Mouse (Mus musculus): ENCODE results near the gene Nsmce3. TPM values are rescaled to one million over a fixed set of nuclear protein-coding genes. Genes with fewer than 3 reads are reported as not detected.

Nsmce3 gene
- total and polyA plus RNA-seq, 3 experiments, result 2.6 to 3.0 (median 2.9) TPM

- Histone ChIP-seq H3K27me3 (ENCODE audit: control insufficient read depth, insufficient read depth, low read length) (no peaks in the 10 kb centered on the region), H3K4me3 (no peak overlapping the region), H3K4me1 (ENCODE audit: control insufficient read depth, insufficient read depth, low read length) (no peaks in the 10 kb centered on the region), H3K79me2 (replicated peaks; ENCODE audit: control insufficient read depth, insufficient read depth, low read length) (no peaks in the 10 kb centered on the region), H3K9ac (ENCODE audit: low read depth, low read length) (no peak overlapping the region), H3K36me3 (ENCODE audit: control insufficient read depth, insufficient read depth, low read length) (no peaks in the 10 kb centered on the region), H3K27ac (no peak overlapping the region)
- 62% methylated on average over 2 of the region's 2 CpGs for WGBS
- TF ChIP-seq POLR2A (IDR thresholded peaks at IDR 0.05; ENCODE audit: insufficient read depth, low read depth, low read length) (no peak), EP300 (IDR thresholded peaks at IDR 0.05; ENCODE audit: insufficient read depth, low read depth, low read length) (no peak), CTCF (IDR thresholded peaks at IDR 0.05) (peak; percentile 46)
- no peak for DNase-seq
- intact Hi-C loops (cut with DNase I), result no loop called here
Measured at GRCm38 (mm10) chr7:64910208-64910607, 37.4 kb upstream of the Nsmce3 start.

GRCm38 (mm10) chr7:64906955-64907354 lies 34.2 kb upstream of the Nsmce3 start:
- no peak overlapping the region for H3K27ac ChIP-seq
- H3K79me2 ChIP-seq (replicated peaks; ENCODE audit: control insufficient read depth, insufficient read depth, low read length), result no peaks in the 10 kb centered on the region
- H3K36me3 ChIP-seq (ENCODE audit: control insufficient read depth, insufficient read depth, low read length), result no peaks in the 10 kb centered on the region
- TF ChIP-seq EP300 (IDR thresholded peaks at IDR 0.05; ENCODE audit: insufficient read depth, low read depth, low read length) (no peak), CTCF (IDR thresholded peaks at IDR 0.05) (no peak), POLR2A (IDR thresholded peaks at IDR 0.05; ENCODE audit: insufficient read depth, low read depth, low read length) (no peak)
- intact Hi-C loops (cut with DNase I), result no loop called here
- H3K9ac ChIP-seq (ENCODE audit: low read depth, low read length), result no peak overlapping the region
- DNase-seq, result no peak
- no peak overlapping the region for H3K4me3 ChIP-seq
- 57% methylated on average over 5 of the region's 5 CpGs for WGBS
- H3K4me1 ChIP-seq (ENCODE audit: control insufficient read depth, insufficient read depth, low read length), result no peaks in the 10 kb centered on the region
- H3K27me3 ChIP-seq (ENCODE audit: control insufficient read depth, insufficient read depth, low read length), result no peaks in the 10 kb centered on the region

GRCm38 (mm10) chr7:64905506-64905905 lies 32.7 kb upstream of the Nsmce3 start:
- 85% methylated on average over 3 of the region's 3 CpGs for WGBS
- no peak for DNase-seq
- Histone ChIP-seq H3K36me3 (ENCODE audit: control insufficient read depth, insufficient read depth, low read length) (no peaks in the 10 kb centered on the region), H3K27ac (no peak overlapping the region), H3K4me1 (ENCODE audit: control insufficient read depth, insufficient read depth, low read length) (no peaks in the 10 kb centered on the region), H3K9ac (ENCODE audit: low read depth, low read length) (no peak overlapping the region), H3K4me3 (no peak overlapping the region), H3K27me3 (ENCODE audit: control insufficient read depth, insufficient read depth, low read length) (no peaks in the 10 kb centered on the region), H3K79me2 (replicated peaks; ENCODE audit: control insufficient read depth, insufficient read depth, low read length) (no peaks in the 10 kb centered on the region)
- TF ChIP-seq CTCF (IDR thresholded peaks at IDR 0.05) (no peak), EP300 (IDR thresholded peaks at IDR 0.05; ENCODE audit: insufficient read depth, low read depth, low read length) (no peak), POLR2A (IDR thresholded peaks at IDR 0.05; ENCODE audit: insufficient read depth, low read depth, low read length) (no peak)
- intact Hi-C loops (cut with DNase I), result no loop called here

- no peak for TF ChIP-seq CTCF (IDR thresholded peaks at IDR 0.05)
- no peak for TF ChIP-seq EP300 (IDR thresholded peaks at IDR 0.05; ENCODE audit: insufficient read depth, low read depth, low read length)
- no peak for TF ChIP-seq POLR2A (IDR thresholded peaks at IDR 0.05; ENCODE audit: insufficient read depth, low read depth, low read length)
- Histone ChIP-seq H3K27me3 (ENCODE audit: control insufficient read depth, insufficient read depth, low read length) (no peaks in the 10 kb centered on the region), H3K27ac (no peak overlapping the region), H3K4me3 (no peak overlapping the region), H3K4me1 (ENCODE audit: control insufficient read depth, insufficient read depth, low read length) (no peaks in the 10 kb centered on the region), H3K9ac (ENCODE audit: low read depth, low read length) (no peak overlapping the region), H3K79me2 (replicated peaks; ENCODE audit: control insufficient read depth, insufficient read depth, low read length) (no peaks in the 10 kb centered on the region), H3K36me3 (ENCODE audit: control insufficient read depth, insufficient read depth, low read length) (no peaks in the 10 kb centered on the region)
- intact Hi-C loops (cut with DNase I), result no loop called here
- no peak for DNase-seq
- 72% methylated on average over 2 of the region's 2 CpGs for WGBS
Measured at GRCm38 (mm10) chr7:64900249-64900648, 27.5 kb upstream of the Nsmce3 start.

- WGBS, result 79% methylated on average over 6 of the region's 6 CpGs
- H3K27ac ChIP-seq, result no peak overlapping the region
- H3K4me3 ChIP-seq, result no peak overlapping the region
- H3K27me3 ChIP-seq (ENCODE audit: control insufficient read depth, insufficient read depth, low read length), result no peaks in the 10 kb centered on the region
- no peak for DNase-seq
- no peaks in the 10 kb centered on the region for H3K79me2 ChIP-seq (replicated peaks; ENCODE audit: control insufficient read depth, insufficient read depth, low read length)
- H3K9ac ChIP-seq (ENCODE audit: low read depth, low read length), result no peak overlapping the region
- H3K4me1 ChIP-seq (ENCODE audit: control insufficient read depth, insufficient read depth, low read length), result no peaks in the 10 kb centered on the region
- no peaks in the 10 kb centered on the region for H3K36me3 ChIP-seq (ENCODE audit: control insufficient read depth, insufficient read depth, low read length)
- intact Hi-C loops (cut with DNase I), result no loop called here
- no peak for TF ChIP-seq POLR2A (IDR thresholded peaks at IDR 0.05; ENCODE audit: insufficient read depth, low read depth, low read length)
- TF ChIP-seq CTCF (IDR thresholded peaks at IDR 0.05), result no peak
- TF ChIP-seq EP300 (IDR thresholded peaks at IDR 0.05; ENCODE audit: insufficient read depth, low read depth, low read length), result no peak
Measured at GRCm38 (mm10) chr7:64896587-64896986, 23.8 kb upstream of the Nsmce3 start.

GRCm38 (mm10) chr7:64895685-64896101 lies 22.9 kb upstream of the Nsmce3 start:
- Histone ChIP-seq H3K27ac (no peak overlapping the region), H3K79me2 (replicated peaks; ENCODE audit: control insufficient read depth, insufficient read depth, low read length) (no peaks in the 10 kb centered on the region), H3K4me1 (ENCODE audit: control insufficient read depth, insufficient read depth, low read length) (no peaks in the 10 kb centered on the region; the same call in 1 of the 2 replicates), H3K36me3 (ENCODE audit: control insufficient read depth, insufficient read depth, low read length) (no peaks in the 10 kb centered on the region), H3K4me3 (no peak overlapping the region), H3K27me3 (ENCODE audit: control insufficient read depth, insufficient read depth, low read length) (no peaks in the 10 kb centered on the region), H3K9ac (ENCODE audit: low read depth, low read length) (no peak overlapping the region)
- DNase-seq, result no peak
- intact Hi-C loops (cut with DNase I), result no loop called here
- 38% methylated on average over 5 of the region's 5 CpGs for WGBS
- no peak for TF ChIP-seq CTCF (IDR thresholded peaks at IDR 0.05)
- no peak for TF ChIP-seq EP300 (IDR thresholded peaks at IDR 0.05; ENCODE audit: insufficient read depth, low read depth, low read length)
- no peak for TF ChIP-seq POLR2A (IDR thresholded peaks at IDR 0.05; ENCODE audit: insufficient read depth, low read depth, low read length)

Measured in heart, adult 2 months (tissue).